Mouse (Mus musculus) 3T3-L1 (cell line): ENCODE data around the gene Gpc1.

Experiments
- DNase-seq: peaks from one replicate; pipeline ENCODE4 v3.0.0-alpha.2; 2015; ENCODE audit warnings: low read depth, low spot score

Gene Gpc1

DNA sequence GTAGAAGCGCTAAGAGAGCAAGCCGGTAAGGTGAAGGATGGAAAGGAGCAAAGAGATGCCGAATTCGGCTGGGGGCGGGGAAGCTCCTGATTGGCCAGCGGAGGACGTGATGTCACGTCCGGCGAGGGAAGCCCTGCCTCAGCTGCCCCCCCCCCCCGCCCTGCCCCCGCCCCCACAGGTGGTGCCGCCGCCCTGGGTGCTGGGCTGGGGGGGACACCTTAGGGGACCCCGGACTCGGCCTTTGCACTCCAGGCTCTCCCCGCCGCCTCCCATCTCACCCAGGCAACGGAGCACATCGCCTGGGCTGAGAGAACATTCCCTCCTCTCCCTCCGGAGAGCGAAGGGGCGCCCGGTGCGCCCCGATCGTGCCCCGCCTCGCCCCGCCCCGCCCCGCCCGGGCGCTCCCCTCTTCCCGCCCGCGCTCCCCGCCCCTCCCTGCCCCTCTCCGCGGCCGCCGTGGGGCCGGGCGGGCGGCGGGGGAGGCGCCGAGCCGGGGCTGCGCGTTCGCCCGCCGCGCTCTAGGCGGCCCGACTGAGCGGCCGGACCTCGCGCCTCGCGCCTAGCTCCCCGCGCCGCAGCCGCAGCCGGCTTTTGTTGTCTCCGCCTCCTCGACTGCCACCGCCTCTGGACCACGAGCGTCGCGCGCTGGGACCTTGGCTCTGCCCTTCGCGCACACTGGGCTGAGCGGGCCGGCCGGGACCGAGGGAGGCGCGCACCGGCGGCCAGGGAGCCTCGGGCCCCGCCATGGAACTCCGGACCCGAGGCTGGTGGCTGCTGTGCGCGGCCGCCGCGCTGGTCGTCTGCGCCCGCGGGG lies at the start of gene Gpc1:
Gpc1 (plus strand) TSS at position 458 of the 814 bp plus-strand sequence.
- peak; percentile 72 for DNase-seq

GRCm38 (mm10) chr1:92781862-92782261 lies 49.6 kb upstream of the Gpc1 start:
- DNase-seq: no peak

GRCm38 (mm10) chr1:92782587-92782986 lies 48.9 kb upstream of the Gpc1 start:
- DNase-seq: no peak

DNA sequence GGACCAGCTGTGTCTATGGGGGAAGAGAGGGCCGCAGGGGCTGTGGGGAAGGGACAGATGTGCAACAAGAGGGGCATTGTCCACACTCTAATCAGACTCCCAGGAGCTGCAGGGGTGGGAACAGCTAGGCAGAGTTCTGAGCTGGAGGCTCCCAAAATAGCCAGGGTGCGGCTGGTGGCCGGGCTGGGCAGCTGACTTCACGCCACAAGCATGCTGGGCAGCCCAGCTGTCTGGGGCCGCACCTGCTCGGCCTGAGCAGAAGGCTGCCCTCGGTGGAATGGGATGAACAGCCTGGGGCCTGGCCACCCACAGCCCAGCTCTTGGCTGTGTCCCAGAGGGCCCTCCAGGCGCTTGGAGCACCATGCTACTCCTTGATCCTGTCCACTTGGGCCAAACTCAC lies 44.2 kb upstream of the Gpc1 start:
- DNase-seq: peak; percentile 73

GRCm38 (mm10) chr1:92788049-92788448 lies 43.4 kb upstream of the Gpc1 start:
- no peak for DNase-seq

GRCm38 (mm10) chr1:92790628-92791027 lies 40.8 kb upstream of the Gpc1 start:
- DNase-seq: no peak

DNA sequence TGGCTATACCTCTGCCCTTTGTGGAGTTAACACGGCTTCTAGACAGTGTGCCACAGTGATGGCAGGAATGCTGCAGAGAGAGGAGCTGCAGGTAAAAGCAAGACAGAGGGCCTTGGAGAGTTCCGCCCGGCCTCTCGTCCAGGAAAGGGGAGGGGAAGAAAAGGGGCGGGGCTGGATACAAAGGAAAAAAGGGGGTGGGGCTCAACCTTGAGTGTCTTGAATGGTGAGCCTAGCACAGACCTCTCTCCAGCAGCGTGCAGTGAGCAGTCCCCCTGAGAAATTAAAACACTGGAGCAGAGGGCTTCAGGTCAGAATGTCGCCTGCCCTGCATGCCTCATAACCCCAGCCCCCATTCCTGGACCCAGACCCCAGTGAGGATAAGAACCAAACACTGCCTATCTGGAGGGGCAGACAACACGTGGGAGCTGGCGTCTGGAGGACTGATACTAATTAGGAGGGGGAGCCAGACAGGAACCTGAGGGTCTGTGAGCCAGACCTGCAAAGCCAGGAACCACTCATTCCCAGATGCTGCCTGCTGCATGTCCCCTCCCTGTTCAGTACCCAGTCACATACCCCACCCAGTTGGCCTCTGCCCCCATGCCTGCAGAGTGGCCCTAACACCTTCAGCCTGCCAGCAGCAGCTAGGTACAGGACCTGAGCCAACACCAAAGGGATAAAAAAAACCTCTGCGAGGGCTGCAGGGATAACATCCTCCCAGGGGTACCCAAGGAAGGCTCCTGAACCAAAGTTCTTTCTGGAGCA lies 40.2 kb upstream of the Gpc1 start:
- no peak for DNase-seq

GRCm38 (mm10) chr1:92793781-92794180 lies 37.7 kb upstream of the Gpc1 start:
- peak; percentile 67 for DNase-seq

DNA sequence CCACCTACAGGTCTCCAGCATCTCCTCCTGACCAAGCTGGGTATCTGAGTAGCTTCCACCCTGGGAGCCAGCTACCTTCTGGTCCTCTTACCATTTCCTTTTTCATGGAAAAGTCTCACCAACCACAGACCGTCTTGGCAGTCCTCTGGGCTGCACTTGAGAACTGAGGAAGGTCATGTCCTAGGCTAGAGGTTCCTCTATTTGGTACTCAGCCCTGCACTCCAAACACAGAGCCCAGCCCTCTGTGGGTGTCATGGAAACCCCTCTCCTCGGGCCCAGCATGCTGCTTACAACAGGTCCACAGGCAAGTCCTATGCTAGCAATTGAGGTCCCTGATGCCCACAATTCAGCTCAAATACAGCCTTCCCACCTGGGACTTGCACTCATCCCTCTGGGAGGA lies 33.0 kb upstream of the Gpc1 start:
- no peak for DNase-seq

DNA sequence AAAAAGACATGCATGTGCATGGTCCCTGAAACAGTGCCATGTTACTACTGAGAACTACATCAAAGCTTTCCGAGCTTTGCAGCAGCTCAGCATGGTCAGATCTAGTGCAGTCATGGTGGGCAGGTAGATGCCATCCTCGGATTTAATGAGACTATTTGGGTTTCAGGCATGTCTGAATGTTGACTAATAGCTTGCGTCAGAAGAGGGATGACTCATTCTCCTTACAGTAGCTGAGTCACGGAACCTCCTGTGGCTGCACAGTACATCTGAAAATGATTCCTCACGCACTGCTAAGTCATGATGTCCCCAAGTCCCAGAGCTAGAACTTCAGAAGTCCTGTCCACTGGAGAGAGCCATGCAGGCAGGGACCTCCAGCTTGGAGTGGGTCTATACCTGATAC lies 31.8 kb upstream of the Gpc1 start:
- peak; percentile 98 for DNase-seq

- DNase-seq: peak; percentile 54
Observed at GRCm38 (mm10) chr1:92802362-92802761, 29.1 kb upstream of the Gpc1 start.

- no peak for DNase-seq
Observed at GRCm38 (mm10) chr1:92803376-92803775, 28.1 kb upstream of the Gpc1 start.

DNA sequence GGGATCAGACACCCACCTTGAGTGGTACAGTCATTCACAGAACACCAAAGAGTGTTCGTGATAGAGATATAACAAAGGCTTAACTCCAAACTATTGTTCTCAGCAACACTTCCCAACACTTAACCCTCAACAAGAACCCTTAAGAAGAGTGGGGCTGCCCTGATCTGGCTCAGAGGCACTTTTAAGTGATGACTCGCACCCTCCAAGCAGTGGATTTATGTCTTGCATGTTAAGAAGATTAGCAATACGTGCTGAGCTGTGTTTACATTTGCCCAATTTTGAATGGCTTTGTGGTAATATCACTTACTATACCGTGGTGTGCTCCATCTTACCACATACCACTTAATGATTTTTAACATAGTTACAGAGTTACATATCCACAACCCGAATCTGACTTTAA lies 26.3 kb upstream of the Gpc1 start:
- DNase-seq: peak; percentile 68

DNA sequence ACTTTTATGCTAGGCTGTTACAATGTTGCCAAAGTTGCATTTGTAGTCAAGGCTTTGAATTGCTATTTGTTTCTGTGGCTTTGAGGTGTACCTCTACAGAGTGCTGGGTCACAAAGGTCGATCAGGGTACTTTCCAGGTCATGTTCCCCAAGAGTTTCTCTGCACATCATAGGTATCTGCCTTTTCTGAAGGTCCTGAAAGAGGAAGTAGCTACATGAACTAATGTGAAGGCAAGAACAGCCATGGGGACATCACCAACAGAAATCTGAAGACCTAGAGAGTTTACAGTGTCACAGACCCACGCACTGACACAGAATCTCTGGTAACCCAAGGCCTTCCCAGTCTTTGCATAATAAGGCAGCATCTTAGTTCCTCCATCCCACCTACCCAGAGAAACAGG lies 25.6 kb upstream of the Gpc1 start:
- no peak for DNase-seq

DNA sequence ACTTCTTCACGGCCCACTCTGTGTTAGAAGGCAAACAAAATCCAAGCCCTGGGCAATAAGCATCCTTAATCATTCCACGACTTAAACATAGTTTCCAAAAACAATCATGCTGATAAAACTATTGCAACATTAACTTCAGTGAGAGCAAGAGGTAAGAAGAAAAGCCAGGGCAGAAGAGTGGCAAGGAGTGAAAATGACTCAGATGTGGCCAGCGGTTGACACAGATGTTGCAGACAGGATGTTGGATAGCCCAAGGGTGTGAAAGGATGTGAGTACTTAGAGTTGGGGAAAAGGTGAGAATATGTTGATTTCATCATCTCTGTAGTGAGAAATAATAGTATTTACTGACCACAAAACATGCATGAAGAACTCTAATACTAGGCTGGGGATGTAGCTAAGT lies 24.7 kb upstream of the Gpc1 start:
- peak; percentile 86 for DNase-seq

- peak; percentile 69 for DNase-seq
Observed at GRCm38 (mm10) chr1:92809621-92810020, 21.8 kb upstream of the Gpc1 start.

DNA sequence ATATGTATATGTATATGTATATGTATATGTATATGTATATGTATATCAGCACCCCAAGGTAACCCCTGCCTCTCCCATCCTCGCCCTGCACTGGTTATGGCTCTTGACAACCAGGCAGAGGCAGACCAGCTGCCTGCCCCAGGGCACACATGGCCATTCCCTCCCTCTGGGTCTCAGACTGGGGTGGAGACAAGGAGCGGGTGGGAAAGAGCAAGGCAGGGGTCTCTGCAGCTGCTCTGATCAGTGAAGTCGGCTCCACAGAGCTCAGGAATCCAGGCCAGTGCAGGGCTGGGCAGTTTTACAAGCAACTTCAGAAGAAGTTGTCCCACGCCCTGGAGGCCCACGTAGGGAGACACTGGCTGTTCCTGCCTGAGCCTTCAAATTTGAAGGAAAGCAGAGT lies 17.1 kb upstream of the Gpc1 start:
- DNase-seq: no peak

GRCm38 (mm10) chr1:92815100-92815499 lies 16.3 kb upstream of the Gpc1 start:
- DNase-seq: peak; percentile 64

DNA sequence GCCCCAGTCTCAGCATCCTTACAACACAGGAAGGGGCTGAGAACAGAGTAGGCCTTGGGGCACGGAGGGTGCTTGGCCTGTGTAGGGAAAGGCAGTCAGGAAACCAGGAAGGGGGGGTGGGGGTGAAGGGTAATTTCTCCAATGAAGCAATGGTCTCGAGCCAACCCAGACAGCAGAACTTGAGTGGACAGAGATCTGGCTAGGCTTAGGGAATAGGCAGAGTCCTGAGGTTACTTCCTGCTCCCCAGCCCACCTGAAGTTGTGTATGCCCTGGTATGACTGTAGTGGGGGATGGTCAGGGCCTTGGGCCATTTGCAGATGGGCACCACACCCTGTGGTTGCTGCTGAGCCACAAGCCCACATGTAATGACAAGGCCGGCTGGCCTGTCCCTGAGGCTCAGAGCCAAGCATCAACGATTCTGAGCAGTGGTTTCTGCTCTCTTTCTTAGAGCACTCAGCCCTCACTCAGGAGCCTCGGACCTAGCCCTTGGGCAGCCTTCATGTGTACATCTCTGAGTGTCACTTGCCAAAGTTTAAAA lies 15.6 kb upstream of the Gpc1 start:
- DNase-seq: peak; percentile 69

GRCm38 (mm10) chr1:92830626-92831187 lies 738 bp upstream of the Gpc1 start:
- no peak for DNase-seq

DNA sequence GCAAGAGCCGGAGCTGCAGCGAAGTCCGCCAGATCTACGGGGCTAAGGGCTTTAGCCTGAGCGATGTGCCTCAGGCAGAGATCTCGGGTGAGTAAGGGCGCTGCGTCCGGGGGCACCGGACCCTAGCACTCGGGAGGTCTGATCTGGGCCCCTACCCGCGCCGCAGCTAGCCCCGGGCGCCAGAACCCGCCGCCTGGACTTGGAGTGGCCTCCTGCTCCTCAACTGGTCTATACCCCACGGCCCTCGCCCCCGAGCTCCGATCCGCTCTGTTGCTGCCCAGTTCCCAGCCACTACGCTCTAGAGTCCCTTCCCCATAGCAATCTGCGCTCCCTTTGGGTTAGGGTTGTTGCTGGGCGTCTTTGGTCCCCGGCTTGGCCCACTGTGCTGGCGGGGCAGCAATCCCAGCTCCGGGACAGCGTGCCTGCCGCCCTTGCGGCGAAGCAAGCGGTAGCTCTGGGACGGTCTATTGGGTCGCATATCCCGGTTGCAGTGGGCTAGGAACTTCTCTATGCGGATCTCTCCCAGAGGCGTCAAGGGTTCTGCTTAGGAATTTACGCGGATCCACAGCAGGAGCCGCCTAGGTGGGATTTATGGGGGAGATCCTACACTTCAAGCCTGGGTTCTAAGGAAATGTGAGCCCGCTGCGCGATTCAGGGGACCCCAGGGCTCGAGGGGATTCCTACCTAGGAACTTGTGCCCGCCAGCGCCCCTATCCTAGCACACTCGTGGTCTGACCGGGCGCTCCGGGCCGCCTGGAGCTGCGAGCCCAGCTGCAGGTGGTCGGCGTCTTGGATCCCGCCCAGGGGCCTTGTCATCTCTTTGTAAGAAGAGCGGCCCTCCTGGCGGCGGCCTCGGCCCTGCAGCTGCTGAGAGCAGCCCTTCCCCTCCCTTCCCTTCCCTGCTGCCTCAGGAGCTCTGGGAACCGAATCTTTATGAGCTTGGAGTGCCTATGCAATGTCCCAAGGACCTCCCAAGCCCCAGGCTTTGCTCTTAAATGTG lies 866 bp downstream of the Gpc1 start:
- DNase-seq: peak; percentile 64
